Mouse (Mus musculus) embryonic facial prominence, embryonic 14.5 days (tissue): ENCODE data around the gene Ccdc190. TPM values are rescaled to one million over a fixed set of nuclear protein-coding genes. Genes with fewer than 3 reads are reported as not detected.

ENCODE experiments used
- ATAC-seq: fragments of 200-750 bp; cut with Nextera tagmentation; 2 replicates; pipeline ENCODE4 v1.8.0; 2017; ENCODE audit warnings: low read depth, moderate number of reproducible peaks, moderate TSS enrichment
- DNase-seq: peaks from one replicate; pipeline ENCODE4 v3.0.0-alpha.2; 2015; ENCODE audit warnings: low spot score
- H3K27ac ChIP-seq: fragments of 300-500 bp; sonication (generic); replicated peaks from 2 replicates; pipeline ENCODE4 v1.5.1; 2014; ENCODE audit warnings: low read depth, mild to moderate bottlenecking, low read length, moderate library complexity
- H3K27me3 ChIP-seq: fragments of 300-500 bp; sonication (generic); replicated peaks from 2 replicates; pipeline ENCODE4 v1.6.1; 2014; ENCODE audit warnings: low read length; ENCODE audit not compliant: control insufficient read depth, insufficient read depth
- H3K36me3 ChIP-seq: fragments of 300-500 bp; sonication (generic); 2 replicates; pipeline ENCODE4 v1.6.1; 2014; ENCODE audit warnings: low read length, mixed read lengths; ENCODE audit not compliant: control insufficient read depth, insufficient read depth
- H3K4me1 ChIP-seq: fragments of 300-500 bp; sonication (generic); 2 replicates; pipeline ENCODE4 v1.6.1; 2014; ENCODE audit warnings: antibody characterized with exemption, low read length; ENCODE audit not compliant: control insufficient read depth, insufficient read depth
- H3K4me2 ChIP-seq: fragments of 300-500 bp; sonication (generic); 2 replicates; pipeline ENCODE4 v1.6.1; 2014; ENCODE audit warnings: low read depth, mild to moderate bottlenecking, low read length, moderate library complexity, mixed read lengths
- H3K4me3 ChIP-seq: fragments of 300-500 bp; sonication (generic); 2 replicates; pipeline ENCODE4 v1.5.1; 2014; ENCODE audit warnings: low read depth, mild to moderate bottlenecking, low read length
- H3K9ac ChIP-seq: fragments of 300-500 bp; sonication (generic); 2 replicates; pipeline ENCODE4 v1.6.1; 2014; ENCODE audit warnings: low read depth, mild to moderate bottlenecking, low read length, moderate library complexity, mixed read lengths
- H3K9me3 ChIP-seq: fragments of 300-500 bp; sonication (generic); 2 replicates; pipeline ENCODE4 v1.6.1; 2016; ENCODE audit warnings: low read length; ENCODE audit not compliant: control insufficient read depth
- WGBS: fragments of 180-500 bp; shearing (Covaris S2); extraction: QIAGEN DNeasy Blood & Tissue Kit; methylation state at CpG from one replicate; pipeline ENCODE4 v1.1.7; 2014; 5-methylcytosine and 5-hydroxymethylcytosine counted together
- polyA plus RNA-seq: library from polyadenylated mRNA; unstranded; fragments of >200 nt; fragmentation: Nextera tagmentation; extraction: Ambion mirVana; gene quantifications from 2 replicates; pipeline ENCODE4 v1.2.1, GENCODE M21; 2014

Ccdc190 gene
- polyA plus RNA-seq, 1 experiment from 2014 or later = 0.42 TPM

GRCm38 (mm10) chr1:169947654-169948053, 19.2 kb downstream of the Ccdc190 start:
- DNase-seq (no peak), ATAC-seq (0 out of 2 replicates have a peak, but pooled peaks have one; percentile 37)
- Histone ChIP-seq H3K9me3 (peaks cover 10% of the 10 kb centered on the region), H3K27me3 (no peaks in the 10 kb centered on the region), H3K27ac (no peak overlapping the region), H3K4me2 (no peak overlapping the region), H3K9ac (no peak overlapping the region), H3K4me3 (no peak overlapping the region), H3K36me3 (peaks cover 14% of the 10 kb centered on the region; the same call in 1 of the 2 replicates), H3K4me1 (no peaks in the 10 kb centered on the region)
- WGBS = 77% methylated on average over 6 of the region's 6 CpGs

- H3K4me2 ChIP-seq = no peak overlapping the region
- DNase-seq = no peak
- ATAC-seq = no peak
- 74% methylated on average over 7 of the region's 7 CpGs for WGBS
- H3K4me3 ChIP-seq = no peak overlapping the region
- no peak overlapping the region for H3K27ac ChIP-seq
- no peak overlapping the region for H3K9ac ChIP-seq
- H3K9me3 ChIP-seq = peaks cover 10% of the 10 kb centered on the region
- H3K27me3 ChIP-seq = no peaks in the 10 kb centered on the region
- H3K36me3 ChIP-seq = peaks cover 21% of the 10 kb centered on the region; the same call in 1 of the 2 replicates
- no peaks in the 10 kb centered on the region for H3K4me1 ChIP-seq
Observed at GRCm38 (mm10) chr1:169948280-169948679, 19.8 kb downstream of the Ccdc190 start.

DNA sequence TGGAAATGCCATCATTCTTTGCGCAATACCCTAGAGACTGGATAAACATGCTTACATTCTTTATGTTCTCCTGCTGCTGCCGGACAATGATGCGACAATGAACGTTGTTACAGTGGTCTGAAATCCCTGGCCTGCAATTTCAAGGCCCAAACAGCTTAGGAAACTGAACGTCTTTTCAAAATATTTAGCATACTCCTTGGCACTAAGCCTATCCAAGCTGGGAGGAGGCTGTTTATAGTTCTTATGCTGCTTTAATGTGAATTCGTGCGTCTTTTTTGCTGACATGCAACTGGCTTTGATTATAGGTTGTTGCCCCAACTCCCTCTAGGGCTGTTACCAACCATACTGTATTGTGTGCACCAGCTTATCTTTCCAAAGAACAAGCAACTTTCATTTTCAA, 20.4 kb downstream of the Ccdc190 start:
- DNase-seq = peak; percentile 55
- 42% methylated on average over 7 of the region's 7 CpGs for WGBS

GRCm38 (mm10) chr1:169949981-169950380, 21.5 kb downstream of the Ccdc190 start:
- peak; percentile 65 for DNase-seq
- H3K36me3 ChIP-seq = peaks cover 35% of the 10 kb centered on the region
- no peak overlapping the region for H3K9ac ChIP-seq
- 31% methylated on average over 7 of the region's 7 CpGs for WGBS
- H3K4me1 ChIP-seq = no peaks in the 10 kb centered on the region
- no peak for ATAC-seq
- peaks cover 3% of the 10 kb centered on the region for H3K9me3 ChIP-seq
- H3K27ac ChIP-seq = no peak overlapping the region
- H3K4me2 ChIP-seq = no peak overlapping the region; the same call in 1 of the 2 replicates
- no peak overlapping the region for H3K4me3 ChIP-seq
- no peaks in the 10 kb centered on the region for H3K27me3 ChIP-seq

More for the DNA sequence above, 20.4 kb downstream of the Ccdc190 start:
- H3K27me3 ChIP-seq = no peaks in the 10 kb centered on the region
- H3K36me3 ChIP-seq = peaks cover 26% of the 10 kb centered on the region; the same call in 1 of the 2 replicates
- no peak overlapping the region for H3K9ac ChIP-seq
- H3K9me3 ChIP-seq = peaks cover 10% of the 10 kb centered on the region
- no peak overlapping the region for H3K4me3 ChIP-seq
- H3K27ac ChIP-seq = no peak overlapping the region
- H3K4me1 ChIP-seq = no peaks in the 10 kb centered on the region
- no peak for ATAC-seq
- H3K4me2 ChIP-seq = no peak overlapping the region

GRCm38 (mm10) chr1:169950651-169951050, 22.2 kb downstream of the Ccdc190 start:
- Histone ChIP-seq H3K27me3 (no peaks in the 10 kb centered on the region), H3K4me1 (no peaks in the 10 kb centered on the region), H3K36me3 (peaks cover 41% of the 10 kb centered on the region), H3K4me3 (no peak overlapping the region), H3K4me2 (no peak overlapping the region), H3K27ac (no peak overlapping the region), H3K9ac (no peak overlapping the region), H3K9me3 (no peaks in the 10 kb centered on the region)
- no peak for DNase-seq
- no peak for ATAC-seq
- WGBS = 94% methylated on average over 4 of the region's 4 CpGs

- Histone ChIP-seq H3K4me2 (no peak overlapping the region), H3K4me1 (no peaks in the 10 kb centered on the region), H3K9me3 (no peaks in the 10 kb centered on the region), H3K27ac (no peak overlapping the region), H3K9ac (no peak overlapping the region), H3K27me3 (no peaks in the 10 kb centered on the region), H3K4me3 (no peak overlapping the region), H3K36me3 (peaks cover 50% of the 10 kb centered on the region)
- WGBS = 83% methylated on average over 6 of the region's 6 CpGs
- ATAC-seq = no peak
- DNase-seq = no peak
Observed at GRCm38 (mm10) chr1:169951561-169951960, 23.1 kb downstream of the Ccdc190 start.

GRCm38 (mm10) chr1:169952636-169953035, 24.2 kb downstream of the Ccdc190 start:
- DNase-seq (no peak), ATAC-seq (no peak)
- H3K27me3 ChIP-seq = no peaks in the 10 kb centered on the region
- no peaks in the 10 kb centered on the region for H3K9me3 ChIP-seq
- peaks cover 57% of the 10 kb centered on the region for H3K36me3 ChIP-seq
- no peaks in the 10 kb centered on the region for H3K4me1 ChIP-seq
- no peak overlapping the region for H3K9ac ChIP-seq
- WGBS = 95% methylated on average over 10 of the region's 10 CpGs
- H3K4me3 ChIP-seq = no peak overlapping the region
- H3K4me2 ChIP-seq = no peak overlapping the region
- H3K27ac ChIP-seq = no peak overlapping the region

- no peaks in the 10 kb centered on the region for H3K4me1 ChIP-seq
- H3K4me3 ChIP-seq = no peak overlapping the region
- H3K36me3 ChIP-seq = peaks cover 62% of the 10 kb centered on the region
- H3K4me2 ChIP-seq = no peak overlapping the region
- H3K27ac ChIP-seq = no peak overlapping the region
- 94% methylated on average over 10 of the region's 10 CpGs for WGBS
- no peak overlapping the region for H3K9ac ChIP-seq
- no peak for DNase-seq
- no peaks in the 10 kb centered on the region for H3K9me3 ChIP-seq
- no peak for ATAC-seq
- H3K27me3 ChIP-seq = no peaks in the 10 kb centered on the region
Observed at GRCm38 (mm10) chr1:169953106-169953505, 24.7 kb downstream of the Ccdc190 start.

DNA sequence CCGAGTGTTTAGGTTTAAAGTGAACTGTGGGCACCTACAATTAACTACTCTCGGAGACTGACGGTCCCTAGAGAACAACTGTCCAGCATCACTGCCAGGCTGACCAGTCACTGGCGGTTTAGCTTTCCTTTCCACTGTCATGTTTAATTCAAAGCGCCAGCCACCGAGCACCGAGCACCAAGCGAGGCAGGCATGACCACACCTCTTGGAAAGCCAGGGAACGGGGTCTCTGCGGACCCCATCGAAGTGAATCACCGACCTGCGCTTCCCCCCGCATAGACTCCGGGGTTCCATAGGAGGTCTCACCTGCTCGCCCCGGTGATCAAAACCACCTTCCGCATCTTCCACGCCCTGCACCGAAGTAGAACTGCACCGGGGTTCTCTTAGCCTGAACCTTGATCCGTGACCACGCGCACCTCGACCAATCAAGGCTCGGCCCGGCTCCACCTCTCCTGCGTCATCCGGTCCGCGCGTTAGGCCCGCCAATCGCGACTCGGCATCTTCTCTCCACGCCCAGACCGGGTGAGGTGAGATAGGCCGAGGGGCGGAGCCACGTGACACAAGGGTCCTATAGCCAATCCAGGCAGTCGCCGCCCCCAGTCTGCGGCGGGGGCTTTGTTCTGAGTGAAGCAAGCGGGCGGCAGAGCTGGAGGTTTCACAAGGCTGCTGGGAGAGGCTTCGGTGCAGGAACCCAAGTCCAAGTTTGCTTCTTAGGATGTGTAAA, 40.5 kb downstream of the Ccdc190 start, which contains the start of gene Hsd17b7:
Gene Hsd17b7 (minus strand): TSS at position 450 of the 724 bp plus-strand sequence.
- ATAC-seq (peak; percentile 100), DNase-seq (peak; percentile 100)
- Histone ChIP-seq H3K9ac (peak within 1 kb of the TSS; percentile 69), H3K4me1 (peaks cover 10% of the 10 kb centered on the region; the same call in 1 of the 2 replicates), H3K4me2 (peak within 1 kb of the TSS; percentile 80), H3K27me3 (no peaks in the 10 kb centered on the region), H3K36me3 (peaks cover 31% of the 10 kb centered on the region), H3K4me3 (peak within 1 kb of the TSS; percentile 58), H3K27ac (peak within 1 kb of the TSS; percentile 85), H3K9me3 (no peaks in the 10 kb centered on the region)
- WGBS = 1% methylated on average over 48 of the region's 48 CpGs
